In the genomic region with DNA sequence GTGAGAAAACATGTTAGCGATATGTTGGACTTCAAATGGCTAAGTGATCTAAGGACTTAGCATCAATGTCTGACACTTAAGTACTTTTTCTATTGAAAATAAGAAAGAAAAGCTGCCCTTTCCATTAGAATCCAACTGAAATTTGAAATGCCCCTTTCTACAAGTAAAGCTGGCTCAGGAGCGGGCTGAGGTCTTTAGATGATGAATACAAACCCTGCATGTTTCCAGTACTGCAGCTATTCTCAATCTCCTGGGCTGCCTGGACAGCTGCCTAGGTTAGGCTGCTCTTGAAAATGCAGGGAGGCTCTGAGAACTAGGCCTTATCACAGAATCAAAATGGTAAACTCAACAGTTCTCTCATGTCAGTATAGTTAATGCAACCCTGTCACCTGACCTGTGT, we compare ENCODE assay signal across 9 mouse cellular contexts. TPM values are rescaled to one million over a fixed set of nuclear protein-coding genes. Genes with fewer than 3 reads are reported as not detected.
A peak's percentile ranks its signal among the peaks of the same experiment; 100 is the strongest.
DNase-seq lines count a peak whose midpoint lies in the region; ATAC-seq and TF ChIP-seq lines count a peak whose summit lies in the region.
"Had no signal": no experiment of that assay in that cellular context is flagged by ENCODE, and none has a peak within 500 bp of the region (broad histone marks: within the 10 kb centered on the region; RNA-seq: fewer than 3 reads in every experiment).

No protein-coding gene starts in this region.

- H3K36me3 ChIP-seq in liver, embryonic 11.5 days (ENCODE audit: control insufficient read depth, insufficient read depth, low read length): no peaks in the 10 kb centered on the region
- H3K36me3 ChIP-seq in intestine, postnatal 0 days (ENCODE audit: control insufficient read depth, insufficient read depth): no peaks in the 10 kb centered on the region; the same call in 1 of the 2 replicates
- H3K36me3 ChIP-seq in neural tube, embryonic 14.5 days (ENCODE audit: control insufficient read depth, insufficient read depth, low read length): no peaks in the 10 kb centered on the region

- no peak overlapping the region for H3K27ac ChIP-seq in liver, embryonic 11.5 days (ENCODE audit: low read depth, low read length)
- H3K27ac ChIP-seq in intestine, postnatal 0 days (ENCODE audit: low read depth, low read length): no peak overlapping the region
- no peak overlapping the region for H3K27ac ChIP-seq in neural tube, embryonic 14.5 days (ENCODE audit: low read depth, low read length)

- peak overlapping the region; percentile 99 for H3K4me2 ChIP-seq in liver, embryonic 11.5 days
- peak overlapping the region; percentile 93 for H3K4me2 ChIP-seq in intestine, postnatal 0 days (replicated peaks; ENCODE audit: low read depth)
- H3K4me2 ChIP-seq in neural tube, embryonic 14.5 days (ENCODE audit: low read depth, low read length): peak overlapping the region; percentile 78

- no peak for ATAC-seq in liver, embryonic 11.5 days (replicated peaks; ENCODE audit: low FRiP score)
- ATAC-seq in intestine, postnatal 0 days: no peak
- no peak for ATAC-seq in neural tube, embryonic 14.5 days (ENCODE audit: low read depth)

- no peaks in the 10 kb centered on the region for H3K9me3 ChIP-seq in liver, embryonic 11.5 days (ENCODE audit: control insufficient read depth, low read length)
- no peaks in the 10 kb centered on the region for H3K9me3 ChIP-seq in intestine, postnatal 0 days (ENCODE audit: control insufficient read depth)
- H3K9me3 ChIP-seq in neural tube, embryonic 14.5 days (ENCODE audit: control insufficient read depth, low read length): no peaks in the 10 kb centered on the region

- no peaks in the 10 kb centered on the region for H3K27me3 ChIP-seq in liver, embryonic 11.5 days (replicated peaks; ENCODE audit: control insufficient read depth, insufficient read depth, low read length)
- H3K27me3 ChIP-seq in intestine, postnatal 0 days (replicated peaks; ENCODE audit: control insufficient read depth, insufficient read depth, low read length): no peaks in the 10 kb centered on the region
- no peaks in the 10 kb centered on the region for H3K27me3 ChIP-seq in neural tube, embryonic 14.5 days (ENCODE audit: control insufficient read depth, insufficient read depth, low read length)

- H3K4me3 ChIP-seq in liver, embryonic 11.5 days (ENCODE audit: low read depth, low read length): peak overlapping the region; percentile 75
- H3K4me3 ChIP-seq in intestine, postnatal 0 days (ENCODE audit: low read depth, low read length): peak overlapping the region; percentile 10; the same call in 1 of the 2 replicates
- H3K4me3 ChIP-seq in neural tube, embryonic 14.5 days (ENCODE audit: low read depth, low read length): peak overlapping the region; percentile 59; the same call in 1 of the 2 replicates

- DNase-seq in cerebellum, adult 9-11 months: peak; percentile 39
- no peak for DNase-seq in cerebellum, adult 11 months
- no peak for DNase-seq in liver, embryonic 11.5 days (ENCODE audit: low spot score)
- DNase-seq in liver: no peak
- DNase-seq in urinary bladder, postnatal 4 days (ENCODE audit: low spot score in 2 of 2): no peak
- DNase-seq in thymus, postnatal 14 days: no peak
- DNase-seq: cerebellum, adult 8-10 months had no signal

- peaks cover 18% of the 10 kb centered on the region for H3K4me1 ChIP-seq in liver, embryonic 11.5 days (replicated peaks; ENCODE audit: control insufficient read depth, insufficient read depth, low read length)
- H3K4me1 ChIP-seq in intestine, postnatal 0 days (replicated peaks; ENCODE audit: control insufficient read depth, insufficient read depth, low read length): peaks cover 5% of the 10 kb centered on the region; the same call in 1 of the 2 replicates
- peaks cover 7% of the 10 kb centered on the region for H3K4me1 ChIP-seq in neural tube, embryonic 14.5 days (ENCODE audit: control insufficient read depth, insufficient read depth, low read length)

- H3K9ac ChIP-seq in liver, embryonic 11.5 days (ENCODE audit: low read depth, low read length): no peak overlapping the region
- H3K9ac ChIP-seq in intestine, postnatal 0 days (ENCODE audit: low read depth, low read length): no peak overlapping the region
- no peak overlapping the region for H3K9ac ChIP-seq in neural tube, embryonic 14.5 days (replicated peaks; ENCODE audit: low read depth, low read length)

- no peak for TF ChIP-seq CTCF in intestine, postnatal 0 days (IDR thresholded peaks at IDR 0.05; ENCODE audit: low read depth)

- 89% methylated on average over 2 of the region's 2 CpGs for WGBS in liver, embryonic 11.5 days
- 83% methylated on average over 2 of the region's 2 CpGs for WGBS in intestine, postnatal 0 days
- WGBS in neural tube, embryonic 14.5 days: 87% methylated on average over 2 of the region's 2 CpGs

RNA-seq across cellular contexts. Expression of a gene that starts 2.8 kb away (rescaled TPM):
- 4.6 and 6.1 TPM in 2 replicates for polyA plus RNA-seq in liver, embryonic 11.5 days (2014; fragmentation: Nextera tagmentation; extraction: Ambion mirVana)
- polyA plus RNA-seq in intestine, postnatal 0 days (2015; fragmentation: Nextera tagmentation; extraction: Ambion mirVana): 4.6 and 6.0 TPM in 2 replicates
- 5.8 and 6.1 TPM in 2 replicates for polyA plus RNA-seq in neural tube, embryonic 14.5 days (2014; fragmentation: Nextera tagmentation; extraction: Ambion mirVana)

RNA-seq across cellular contexts. Expression of a gene that starts 13.4 kb away (rescaled TPM):
- 11.9 and 13.8 TPM in 2 replicates for polyA plus RNA-seq in liver, embryonic 11.5 days (2014; fragmentation: Nextera tagmentation; extraction: Ambion mirVana)
- polyA plus RNA-seq in intestine, postnatal 0 days (2015; fragmentation: Nextera tagmentation; extraction: Ambion mirVana): 3.5 and 5.3 TPM in 2 replicates
- 24.4 and 29.8 TPM in 2 replicates for polyA plus RNA-seq in neural tube, embryonic 14.5 days (2014; fragmentation: Nextera tagmentation; extraction: Ambion mirVana)

RNA-seq across cellular contexts. Expression of a gene that starts 17.4 kb away (rescaled TPM):
- polyA plus RNA-seq in liver, embryonic 11.5 days (2014; fragmentation: Nextera tagmentation; extraction: Ambion mirVana): 24.5 and 30.7 TPM in 2 replicates
- 74.7 and 75.9 TPM in 2 replicates for polyA plus RNA-seq in intestine, postnatal 0 days (2015; fragmentation: Nextera tagmentation; extraction: Ambion mirVana)
- 8.1 and 8.2 TPM in 2 replicates for polyA plus RNA-seq in neural tube, embryonic 14.5 days (2014; fragmentation: Nextera tagmentation; extraction: Ambion mirVana)

RNA-seq across cellular contexts. Expression of a gene that starts 17.4 kb away (rescaled TPM):
- polyA plus RNA-seq in liver, embryonic 11.5 days (2014; fragmentation: Nextera tagmentation; extraction: Ambion mirVana): 1.1 and 1.3 TPM in 2 replicates
- 1.0 and 1.5 TPM in 2 replicates for polyA plus RNA-seq in intestine, postnatal 0 days (2015; fragmentation: Nextera tagmentation; extraction: Ambion mirVana)
- polyA plus RNA-seq in neural tube, embryonic 14.5 days (2014; fragmentation: Nextera tagmentation; extraction: Ambion mirVana): 1.3 and 1.4 TPM in 2 replicates

RNA-seq across cellular contexts. Expression of a gene that starts 52.0 kb away (rescaled TPM):
- 6.3 and 6.9 TPM in 2 replicates for polyA plus RNA-seq in liver, embryonic 11.5 days (2014; fragmentation: Nextera tagmentation; extraction: Ambion mirVana)
- 0.80 and 1.0 TPM in 2 replicates for polyA plus RNA-seq in intestine, postnatal 0 days (2015; fragmentation: Nextera tagmentation; extraction: Ambion mirVana)
- polyA plus RNA-seq in neural tube, embryonic 14.5 days (2014; fragmentation: Nextera tagmentation; extraction: Ambion mirVana): 5.1 and 9.2 TPM in 2 replicates

Comparison
In these comparisons a context has a peak if more than half of its experiments do, and no peak if none do; other contexts are left out.
1. H3K4me3 ChIP-seq: peak in every context shown above with its lines; median percentile 75 in liver, embryonic 11.5 days; 59 in neural tube, embryonic 14.5 days; 10 in intestine, postnatal 0 days.